Mouse (Mus musculus) induced T-regulatory cell, adult 2 months (primary cell): ENCODE measurements at regions not wholly inside any gene's neighbourhood (a gene's known extent, or its start where the extent isn't known, plus 50 kb on each side); places are given as distances from the start of the nearest gene placed in this dataset.

Source experiments
- DNase-seq: peaks from one replicate; pipeline ENCODE4 v3.0.0-alpha.2; 2012; ENCODE audit warnings: low read depth

GRCm38 (mm10) chr1:64198781-64199180, 76.7 kb upstream of the Klf7 start:
- DNase-seq: no peak

DNA sequence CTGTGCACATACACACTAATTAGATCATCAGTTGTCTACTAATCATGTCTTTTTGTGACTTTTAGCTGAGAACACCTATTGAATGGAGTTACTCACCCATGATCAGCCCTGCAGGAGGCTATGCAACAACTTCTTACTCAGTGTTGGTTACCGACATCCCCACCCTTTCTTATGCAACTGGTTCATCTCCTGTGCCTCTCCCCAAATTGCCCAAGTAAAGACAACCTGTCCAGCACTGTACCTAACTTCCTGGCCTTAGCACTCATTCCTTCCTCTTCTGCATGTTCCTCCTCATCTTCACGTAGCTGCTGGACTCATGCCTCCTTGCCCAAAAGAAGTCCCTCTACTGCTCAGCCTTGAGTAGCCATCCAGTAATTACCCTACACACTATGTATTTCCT, 76.2 kb upstream of the Klf7 start:
- no peak for DNase-seq

GRCm38 (mm10) chr1:64195970-64196491, 73.9 kb upstream of the Klf7 start:
- DNase-seq: no peak

GRCm38 (mm10) chr1:64195294-64195693, 73.2 kb upstream of the Klf7 start:
- no peak for DNase-seq

DNA sequence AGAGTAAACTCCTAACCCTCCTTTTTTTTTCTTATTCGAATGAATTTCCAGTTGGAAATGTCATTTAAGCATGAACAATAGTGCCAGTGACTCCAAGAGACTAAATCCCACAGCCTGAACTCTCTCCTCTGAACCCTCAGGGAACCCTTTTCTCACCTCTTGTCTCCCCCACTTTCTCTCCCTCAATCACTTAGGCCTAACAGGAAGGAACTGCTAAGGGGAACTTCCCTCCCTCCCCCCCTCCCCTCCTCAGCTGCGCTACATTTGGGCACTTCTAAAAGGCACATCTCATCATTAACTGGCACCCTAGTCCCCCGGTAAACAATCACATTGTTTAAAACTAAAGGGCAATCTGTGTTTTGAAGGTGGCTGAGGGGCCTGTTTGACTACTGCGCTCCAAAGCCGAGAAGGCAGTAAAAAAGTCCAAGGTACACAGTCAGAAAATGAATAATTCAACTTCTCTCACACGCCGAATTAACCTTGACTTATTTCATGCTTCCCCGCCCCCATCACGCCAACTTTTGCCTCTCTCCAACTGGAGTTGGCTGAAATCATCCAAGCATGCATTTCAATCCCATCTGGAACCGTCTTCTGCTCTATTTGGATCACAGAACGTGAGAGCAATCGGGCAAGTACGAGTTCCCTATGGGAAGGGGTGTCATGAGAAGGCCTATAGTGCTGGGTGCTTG, 71.2 kb upstream of the Klf7 start:
- peak; percentile 15 for DNase-seq

GRCm38 (mm10) chr1:64192736-64193135, 70.7 kb upstream of the Klf7 start:
- DNase-seq: peak; percentile 1

DNA sequence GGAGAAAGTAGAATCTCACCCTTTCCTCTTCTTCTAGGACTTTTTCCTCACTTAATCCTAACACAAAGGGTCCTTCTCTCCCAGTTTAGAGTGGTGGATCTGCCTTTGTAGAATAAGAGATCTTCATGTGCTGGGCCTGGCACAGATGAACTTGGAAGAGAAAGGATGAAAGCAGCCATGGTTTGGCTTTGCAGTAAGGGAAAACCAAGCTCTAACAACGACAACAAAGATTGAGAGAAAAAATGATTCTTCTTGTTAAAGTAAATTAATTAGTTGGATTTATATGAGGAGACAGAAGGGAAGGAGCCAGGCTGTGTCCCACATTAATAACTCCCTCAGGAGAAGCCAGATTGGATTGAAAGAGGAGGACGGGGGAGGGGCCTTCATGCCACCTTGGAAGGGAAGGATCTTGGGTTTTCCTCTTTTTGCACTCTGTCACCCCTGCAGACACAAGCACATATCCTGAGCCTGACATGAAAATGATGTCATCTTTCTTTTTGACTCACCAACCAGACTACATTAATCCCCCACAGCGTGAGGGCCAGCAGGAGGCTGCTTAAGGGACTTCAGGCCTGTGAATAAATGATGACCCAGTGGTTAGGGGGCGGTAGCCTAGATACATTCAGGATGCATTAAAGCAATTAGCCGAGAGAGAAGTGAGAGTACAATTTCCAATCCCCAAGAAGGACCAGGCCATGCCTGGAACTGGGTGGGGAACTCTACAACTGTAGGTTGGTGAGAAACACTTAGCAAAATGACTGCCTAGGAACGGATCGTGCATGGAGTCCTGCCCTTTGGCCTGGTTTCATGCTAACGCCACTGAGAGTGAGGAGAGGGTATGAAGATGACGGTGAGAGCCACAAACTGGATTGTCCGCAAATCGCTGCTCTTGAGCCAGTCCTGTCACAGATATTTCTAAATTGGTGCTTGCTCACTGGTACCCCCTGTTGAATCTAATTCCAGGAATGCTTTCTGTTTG, 69.4 kb upstream of the Klf7 start:
- no peak for DNase-seq

DNA sequence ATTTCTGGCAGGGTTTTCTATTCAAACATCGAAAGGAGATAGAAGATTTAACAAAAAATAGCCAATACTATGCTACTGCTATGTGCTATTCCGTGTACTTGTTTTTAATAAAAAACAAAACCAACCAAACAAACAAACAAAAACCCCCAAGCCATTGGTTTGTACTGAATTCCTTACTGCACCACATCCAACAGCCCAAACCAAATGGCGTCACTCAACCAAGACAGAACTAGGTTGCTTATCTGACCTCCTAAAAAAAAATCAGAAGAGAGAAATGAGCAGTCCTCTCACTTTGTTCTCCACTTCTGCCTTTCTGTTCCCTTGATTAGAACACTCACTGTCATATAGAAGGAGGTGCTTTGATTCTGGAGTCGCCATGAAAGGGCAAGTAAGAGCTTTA, 68.6 kb upstream of the Klf7 start:
- DNase-seq: no peak

DNA sequence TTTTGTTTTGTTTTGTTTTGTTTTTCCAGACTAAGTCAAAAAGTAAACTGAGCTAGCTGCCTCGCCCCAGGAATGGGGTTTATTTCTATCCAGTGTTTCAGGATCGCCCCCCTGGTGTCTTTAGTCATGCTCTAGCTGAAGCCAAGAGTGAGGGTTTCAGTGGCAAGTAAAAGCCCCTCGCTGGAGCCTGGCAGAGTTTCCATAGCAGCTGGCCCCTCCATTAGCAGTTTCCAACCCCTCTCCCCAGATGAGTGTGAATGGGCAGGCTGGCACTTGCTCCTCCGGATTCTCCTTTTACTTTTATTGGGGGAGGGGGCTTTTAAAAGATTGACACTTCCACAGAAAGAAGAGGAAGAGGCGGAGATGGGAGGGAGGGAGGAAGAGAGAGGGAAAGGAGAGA, 68.0 kb upstream of the Klf7 start:
- no peak for DNase-seq

GRCm38 (mm10) chr1:64189471-64189870, 67.4 kb upstream of the Klf7 start:
- no peak for DNase-seq

DNA sequence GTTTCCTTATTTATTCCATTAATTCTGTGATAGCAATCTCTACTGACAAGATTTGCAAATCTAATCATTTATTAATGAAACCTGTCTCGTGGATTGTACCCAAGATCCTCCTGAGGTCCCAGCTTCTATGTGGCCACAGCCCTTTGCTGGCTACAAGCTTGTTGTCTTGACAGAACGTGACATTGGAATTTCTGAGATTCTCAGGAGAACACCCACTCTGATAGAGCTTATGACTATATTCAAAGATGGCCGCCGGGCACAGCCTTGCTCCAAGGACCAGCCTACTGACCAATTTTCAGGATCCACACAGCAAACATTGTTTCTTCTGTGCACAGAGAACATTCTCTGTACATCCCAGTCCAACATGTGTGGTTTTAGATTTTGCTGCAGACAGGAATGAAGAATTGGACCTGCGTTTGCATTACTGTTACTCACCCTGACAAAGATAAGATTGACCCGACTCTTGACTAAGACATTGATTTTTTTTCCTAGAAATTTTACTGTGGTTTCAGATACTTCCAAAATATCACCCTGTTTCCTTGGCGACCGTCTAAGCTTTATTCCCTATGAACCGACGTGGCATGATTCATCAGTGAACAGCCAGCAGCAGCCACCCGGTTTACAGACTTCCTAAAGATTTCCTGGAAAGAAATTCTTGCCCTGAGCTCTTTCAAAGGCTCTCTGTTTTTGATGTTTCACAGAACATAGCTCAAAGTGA, 65.9 kb upstream of the Klf7 start:
- DNase-seq: no peak

- no peak for DNase-seq
Observed at GRCm38 (mm10) chr1:64173708-64174107, 51.6 kb upstream of the Klf7 start.

DNA sequence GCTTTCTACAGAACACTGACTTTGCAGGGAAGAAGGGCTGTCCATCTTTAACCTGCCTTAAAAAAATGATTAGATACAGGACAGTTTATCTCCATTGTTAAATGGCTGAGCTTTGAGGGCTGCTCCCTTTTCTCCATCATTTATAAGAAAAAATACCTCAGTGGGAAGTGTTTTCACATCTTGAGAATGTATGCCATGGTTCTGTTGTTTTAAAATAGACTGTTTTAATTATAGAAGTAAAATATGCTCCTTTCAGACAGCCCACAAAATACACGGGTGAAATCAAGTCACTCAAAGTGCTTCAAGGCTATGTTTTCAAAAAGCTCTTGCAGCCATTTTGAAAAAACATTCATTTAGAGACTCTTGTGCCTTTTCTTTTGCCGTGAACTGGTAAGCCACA, 50.0 kb upstream of the Klf7 start:
- DNase-seq: no peak
